Mouse (Mus musculus) kidney, embryonic 15.5 days (tissue): ENCODE measurements around the gene Morc3. TPM values are rescaled to one million over a fixed set of nuclear protein-coding genes. Genes with fewer than 3 reads are reported as not detected.
"Not testable (repeated sequence)": the region's sequence is repeated elsewhere in the genome, so short reads cannot be mapped to it uniquely, and the experiment has no call there.

Experiments
- ATAC-seq: fragments of 200-750 bp; cut with Nextera tagmentation; replicated peaks from 2 replicates; pipeline ENCODE4 v1.8.0; 2017; ENCODE audit warnings: moderate TSS enrichment; ENCODE audit not compliant: low FRiP score
- H3K27ac ChIP-seq: fragments of 300-500 bp; sonication (generic); 2 replicates; pipeline ENCODE4 v1.5.1; 2015; ENCODE audit warnings: mild to moderate bottlenecking, inconsistent platforms
- H3K27me3 ChIP-seq: fragments of 300-500 bp; sonication (generic); 2 replicates; pipeline ENCODE4 v1.6.1; 2015; ENCODE audit warnings: inconsistent platforms
- H3K36me3 ChIP-seq: fragments of 300-500 bp; sonication (generic); 2 replicates; pipeline ENCODE4 v1.6.1; 2015; ENCODE audit warnings: inconsistent platforms
- H3K4me1 ChIP-seq: fragments of 300-500 bp; sonication (generic); 2 replicates; pipeline ENCODE4 v1.6.1; 2015; ENCODE audit warnings: inconsistent platforms
- H3K4me2 ChIP-seq: fragments of 300-500 bp; sonication (generic); 2 replicates; pipeline ENCODE4 v1.6.1; 2015; ENCODE audit warnings: moderate library complexity, mild to moderate bottlenecking, inconsistent platforms
- H3K4me3 ChIP-seq: fragments of 300-500 bp; sonication (generic); replicated peaks from 2 replicates; pipeline ENCODE4 v1.5.1; 2015; ENCODE audit warnings: mild to moderate bottlenecking, inconsistent platforms
- H3K9ac ChIP-seq: fragments of 300-500 bp; sonication (generic); 2 replicates; pipeline ENCODE4 v1.6.1; 2015; ENCODE audit warnings: mild to moderate bottlenecking, inconsistent platforms
- H3K9me3 ChIP-seq: fragments of 300-500 bp; sonication (generic); replicated peaks from 2 replicates; pipeline ENCODE4 v1.6.1; 2016; ENCODE audit warnings: inconsistent platforms
- WGBS: fragments of 180-500 bp; shearing (Covaris S2); methylation state at CpG from one replicate; pipeline ENCODE4 v1.1.7; 2015; ENCODE audit warnings: mixed read lengths; 5-methylcytosine and 5-hydroxymethylcytosine counted together
- polyA plus RNA-seq: library from polyadenylated mRNA; unstranded; fragments of >200 nt; fragmentation: Nextera tagmentation; extraction: Ambion mirVana; gene quantifications from 2 replicates; pipeline ENCODE4 v1.2.1, GENCODE M21; 2015

Gene Morc3
- polyA plus RNA-seq, 1 experiment from 2014 or later: 33.1 TPM

DNA sequence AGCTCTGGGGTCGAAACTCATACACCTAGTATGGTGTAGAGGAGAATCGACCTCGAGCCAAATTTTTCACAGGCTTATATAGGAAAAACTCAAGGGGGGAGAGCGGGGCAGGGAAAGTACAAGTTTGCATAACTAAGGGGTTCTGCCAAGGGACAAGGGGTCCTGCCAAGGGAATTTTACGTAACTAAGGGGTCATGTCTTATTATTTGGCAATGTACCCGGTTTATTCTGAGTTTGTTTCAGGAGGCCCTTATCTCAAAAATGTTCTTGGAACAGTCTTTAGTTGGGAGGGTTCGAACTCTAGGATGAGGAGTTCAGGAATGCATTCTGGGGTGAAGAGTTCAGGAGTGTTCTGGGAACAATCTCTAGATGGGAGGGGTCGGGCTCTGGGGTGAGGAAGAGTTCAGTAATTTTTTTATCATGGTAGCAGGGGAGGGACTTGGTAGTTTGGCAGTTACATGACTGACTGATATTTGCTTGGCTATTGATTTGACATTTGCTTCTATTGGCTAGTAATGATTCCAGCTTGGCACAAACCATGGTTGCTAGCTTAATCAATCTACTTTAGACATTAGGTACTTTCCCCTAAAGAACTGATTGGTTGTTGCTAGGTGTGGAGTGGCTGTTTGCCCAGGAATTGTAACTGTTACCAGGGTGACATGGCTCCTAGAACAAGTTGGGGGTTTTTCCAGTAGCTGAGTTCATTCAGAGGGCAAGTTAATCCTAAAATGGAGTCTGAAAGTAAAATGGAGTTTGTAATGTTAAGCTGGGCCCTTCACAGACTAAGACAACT lies 9.3 kb upstream of the Morc3 start:
- not testable (repeated sequence) for H3K4me2 ChIP-seq, H3K9ac ChIP-seq, H3K36me3 ChIP-seq, H3K27me3 ChIP-seq, H3K4me3 ChIP-seq, ATAC-seq, H3K27ac ChIP-seq
- H3K4me1 ChIP-seq: peaks cover 17% of the 10 kb centered on the region
- peaks cover 14% of the 10 kb centered on the region; the same call in 1 of the 2 replicates for H3K9me3 ChIP-seq
- WGBS: 84% methylated on average over 5 of the region's 8 CpGs

DNA sequence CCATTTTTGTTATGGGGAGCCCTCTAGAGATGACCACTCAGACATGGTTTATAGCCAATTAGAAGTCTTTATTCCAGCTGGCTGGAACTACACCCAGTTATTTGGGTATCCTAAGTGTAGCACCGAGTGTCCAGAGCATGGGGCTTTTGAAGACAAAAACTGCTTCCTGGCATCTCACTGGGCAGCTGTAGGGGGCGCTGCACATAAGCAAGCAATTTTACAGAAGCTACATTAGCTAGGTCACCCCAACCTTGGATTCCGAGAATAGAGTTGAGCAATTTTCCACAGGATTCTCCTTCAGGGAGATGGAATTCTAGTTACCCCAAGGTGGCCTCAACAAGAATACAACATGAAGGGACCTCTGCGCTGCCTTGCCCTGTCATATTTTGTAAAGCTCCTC lies 7.1 kb upstream of the Morc3 start:
- no peak overlapping the region for H3K9ac ChIP-seq
- no peak overlapping the region for H3K27ac ChIP-seq
- no peaks in the 10 kb centered on the region for H3K27me3 ChIP-seq
- H3K4me3 ChIP-seq: no peak overlapping the region
- H3K4me2 ChIP-seq: no peak overlapping the region
- H3K9me3 ChIP-seq: peaks cover 14% of the 10 kb centered on the region; the same call in 1 of the 2 replicates
- no peaks in the 10 kb centered on the region for H3K36me3 ChIP-seq
- WGBS: 87% methylated on average over 4 of the region's 4 CpGs
- ATAC-seq: no peak
- H3K4me1 ChIP-seq: no peaks in the 10 kb centered on the region; the same call in 1 of the 2 replicates

DNA sequence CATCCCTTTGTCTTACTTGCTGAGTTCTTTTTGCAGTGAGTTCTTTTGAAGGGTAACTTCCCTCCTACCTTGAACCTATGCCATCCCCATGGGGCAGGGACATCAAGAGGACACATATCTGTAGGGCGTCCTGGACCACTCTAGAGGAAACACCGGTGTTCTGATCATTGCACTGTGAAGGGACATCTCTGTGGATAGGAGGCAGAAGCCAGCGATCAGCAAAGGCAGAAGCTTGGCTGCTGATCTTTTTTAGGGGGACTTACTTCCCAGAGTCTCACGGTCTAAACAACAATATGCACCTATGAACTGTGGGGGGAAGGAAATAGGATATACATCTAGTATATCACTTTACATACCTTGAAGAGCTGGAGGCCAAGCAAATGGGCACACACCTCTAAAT lies 6.5 kb upstream of the Morc3 start:
- Histone ChIP-seq H3K4me2 (no peak overlapping the region), H3K9ac (no peak overlapping the region)
- ATAC-seq: no peak

DNA sequence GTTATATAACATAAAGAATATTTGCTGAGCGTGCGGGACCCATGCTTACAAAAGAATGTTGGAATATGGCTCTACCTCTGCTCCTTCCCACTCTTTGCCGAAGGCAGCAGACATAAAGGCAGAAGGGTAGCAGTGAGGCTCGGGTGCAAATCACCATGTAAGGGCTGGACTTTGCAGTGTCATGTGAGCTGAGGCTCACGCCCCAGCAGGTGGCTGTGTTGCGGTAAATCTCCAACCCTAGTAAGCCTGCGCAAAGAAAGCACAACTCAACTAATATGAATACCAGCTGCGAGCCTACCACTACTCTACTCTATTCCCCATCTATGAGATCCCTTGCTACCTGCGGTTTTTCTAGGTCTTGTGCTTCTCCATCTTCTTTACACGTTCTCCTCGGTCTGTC lies 5.9 kb upstream of the Morc3 start:
- WGBS: 69% methylated on average over 11 of the region's 11 CpGs
- Histone ChIP-seq H3K4me1 (peaks cover 11% of the 10 kb centered on the region), H3K9me3 (peaks cover 14% of the 10 kb centered on the region; the same call in 1 of the 2 replicates), H3K4me3 (no peak overlapping the region), H3K27me3 (no peaks in the 10 kb centered on the region), H3K36me3 (no peaks in the 10 kb centered on the region), H3K9ac (no peak overlapping the region), H3K4me2 (no peak overlapping the region), H3K27ac (no peak overlapping the region)
- no peak for ATAC-seq

More for the DNA sequence above, 6.5 kb upstream of the Morc3 start:
- H3K27me3 ChIP-seq: no peaks in the 10 kb centered on the region
- H3K27ac ChIP-seq: no peak overlapping the region
- H3K4me3 ChIP-seq: no peak overlapping the region
- no peaks in the 10 kb centered on the region for H3K36me3 ChIP-seq
- H3K4me1 ChIP-seq: peaks cover 5% of the 10 kb centered on the region
- peaks cover 14% of the 10 kb centered on the region; the same call in 1 of the 2 replicates for H3K9me3 ChIP-seq
- WGBS: 89% methylated on average over 4 of the region's 4 CpGs

DNA sequence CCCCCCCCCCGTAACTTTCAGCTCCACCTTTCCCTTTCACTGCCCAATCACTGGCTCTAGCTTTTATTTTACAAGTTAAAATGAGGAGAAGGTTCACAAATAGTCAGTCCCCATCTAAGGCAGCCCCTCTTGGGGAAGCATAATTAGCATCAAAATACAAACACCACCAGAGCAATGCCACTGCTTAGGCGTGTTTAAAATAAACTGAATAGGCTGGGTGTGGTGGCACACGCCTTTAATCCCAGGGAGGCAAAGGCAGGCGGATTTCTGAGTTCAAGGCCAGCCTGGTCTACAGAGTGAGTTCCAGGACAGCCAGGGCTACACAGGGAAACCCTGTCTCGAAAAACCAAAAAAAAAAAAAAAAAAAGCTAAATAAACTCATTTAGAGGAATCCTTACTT lies 5.4 kb upstream of the Morc3 start:
- Histone ChIP-seq H3K4me1 (peaks cover 13% of the 10 kb centered on the region), H3K9me3 (peaks cover 14% of the 10 kb centered on the region; the same call in 1 of the 2 replicates)
- not testable (repeated sequence) for H3K36me3 ChIP-seq, H3K9ac ChIP-seq, H3K27ac ChIP-seq, ATAC-seq, H3K4me3 ChIP-seq, H3K4me2 ChIP-seq, H3K27me3 ChIP-seq
- 62% methylated on average over 5 of the region's 5 CpGs for WGBS

DNA sequence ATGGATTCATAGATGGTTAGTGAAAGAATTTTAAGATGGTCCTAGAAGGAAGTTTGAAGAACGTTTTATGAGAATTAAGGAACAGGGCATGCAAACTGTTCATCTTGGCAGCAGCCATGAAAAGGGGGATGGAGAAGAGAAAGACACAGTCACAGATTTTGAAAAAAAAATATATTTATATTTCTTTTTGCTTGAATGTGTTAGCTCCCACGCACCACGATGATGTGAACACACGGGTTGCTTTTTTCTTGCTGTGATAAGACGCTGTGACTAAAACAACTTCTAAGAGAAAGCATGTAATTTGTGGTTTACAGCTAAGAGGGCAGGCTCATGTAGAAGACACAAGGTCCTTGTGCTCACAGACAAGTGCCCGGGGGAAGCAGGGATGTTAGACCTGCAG lies 5.0 kb upstream of the Morc3 start:
- no peak overlapping the region for H3K4me3 ChIP-seq
- 82% methylated on average over 6 of the region's 6 CpGs for WGBS
- no peaks in the 10 kb centered on the region for H3K27me3 ChIP-seq
- H3K9ac ChIP-seq: no peak overlapping the region
- H3K4me2 ChIP-seq: no peak overlapping the region
- no peak for ATAC-seq
- peaks cover 14% of the 10 kb centered on the region; the same call in 1 of the 2 replicates for H3K9me3 ChIP-seq
- H3K4me1 ChIP-seq: peaks cover 17% of the 10 kb centered on the region
- H3K36me3 ChIP-seq: no peaks in the 10 kb centered on the region
- no peak overlapping the region for H3K27ac ChIP-seq

DNA sequence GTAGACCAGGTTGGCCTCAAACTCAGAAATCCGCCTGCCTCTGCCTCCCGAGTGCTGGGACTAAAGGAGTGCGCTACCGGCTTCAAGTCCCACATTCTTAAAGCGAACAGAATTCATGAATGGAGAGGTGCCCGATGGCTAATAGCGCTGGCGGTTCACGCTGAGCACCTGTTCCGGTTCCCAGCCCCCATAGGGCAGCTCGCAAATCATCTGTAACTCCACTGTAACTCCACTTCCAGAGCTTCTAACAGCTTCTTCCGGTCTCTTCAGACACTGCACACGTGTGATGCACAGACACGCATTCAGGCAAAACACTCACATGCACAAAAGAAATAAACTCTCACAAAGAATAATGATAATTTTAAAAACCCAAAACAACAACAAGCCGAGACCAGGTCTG lies 2.4 kb upstream of the Morc3 start:
- Histone ChIP-seq H3K9ac (no peak overlapping the region), H3K4me2 (no peak overlapping the region), H3K27me3 (no peaks in the 10 kb centered on the region), H3K9me3 (no peaks in the 10 kb centered on the region), H3K27ac (no peak overlapping the region), H3K36me3 (no peaks in the 10 kb centered on the region), H3K4me3 (no peak overlapping the region), H3K4me1 (peaks cover 34% of the 10 kb centered on the region)
- 86% methylated on average over 15 of the region's 15 CpGs for WGBS
- ATAC-seq: no peak

DNA sequence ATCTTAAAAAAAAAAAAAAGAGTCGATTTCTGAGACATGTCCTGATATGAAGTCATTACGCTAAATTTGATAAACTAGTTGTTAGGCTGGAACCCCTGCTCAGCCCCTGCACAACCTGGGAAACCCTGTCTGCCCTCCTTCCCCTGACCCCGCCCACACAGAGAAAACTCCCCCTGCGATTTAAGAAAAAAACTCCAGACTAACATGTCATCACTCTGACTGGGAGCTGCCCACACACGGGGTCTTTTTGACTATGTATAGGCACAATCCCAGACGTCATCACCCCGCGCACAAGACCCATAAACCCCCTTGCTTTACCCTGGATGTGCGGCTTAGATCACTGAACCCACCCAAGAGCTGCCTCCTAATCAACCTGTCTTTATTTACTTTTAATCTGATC lies 1.9 kb upstream of the Morc3 start:
- Histone ChIP-seq H3K27me3 (no peaks in the 10 kb centered on the region), H3K4me2 (peak overlapping the region; percentile 17; the same call in 1 of the 2 replicates), H3K4me3 (no peak overlapping the region), H3K9ac (no peak overlapping the region), H3K27ac (peak overlapping the region; percentile 84; the same call in 1 of the 2 replicates), H3K4me1 (peaks cover 36% of the 10 kb centered on the region), H3K36me3 (no peaks in the 10 kb centered on the region), H3K9me3 (no peaks in the 10 kb centered on the region)
- WGBS: 56% methylated on average over 9 of the region's 9 CpGs
- no peak for ATAC-seq

DNA sequence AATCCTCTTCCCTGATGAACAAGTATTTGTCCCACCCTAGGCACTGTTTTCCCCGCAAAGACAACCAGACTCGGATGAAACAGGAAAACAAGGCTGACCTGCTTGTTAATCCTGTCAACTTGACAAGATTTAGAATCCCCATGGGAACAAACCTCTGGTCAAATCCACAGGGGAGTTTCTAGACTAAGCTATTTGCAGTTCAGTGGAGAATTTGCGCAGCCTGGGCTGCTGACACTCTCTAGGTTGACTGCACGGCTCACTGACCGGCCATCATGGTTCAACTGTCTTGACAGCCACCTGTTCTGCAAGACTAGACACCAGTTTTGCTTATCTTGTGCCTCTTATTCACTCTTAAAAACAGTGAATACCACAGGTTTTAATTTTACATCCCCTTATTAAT lies 1.0 kb upstream of the Morc3 start:
- ATAC-seq: peak; percentile 49; the same call in 1 of the 2 replicates
- no peak overlapping the region for H3K9ac ChIP-seq
- H3K4me3 ChIP-seq: no peak overlapping the region
- H3K4me1 ChIP-seq: peaks cover 39% of the 10 kb centered on the region
- no peaks in the 10 kb centered on the region for H3K36me3 ChIP-seq
- H3K27ac ChIP-seq: peak overlapping the region; percentile 84
- no peaks in the 10 kb centered on the region for H3K27me3 ChIP-seq
- no peaks in the 10 kb centered on the region for H3K9me3 ChIP-seq
- peak overlapping the region; percentile 17 for H3K4me2 ChIP-seq
- WGBS: 13% methylated on average over 5 of the region's 5 CpGs

DNA sequence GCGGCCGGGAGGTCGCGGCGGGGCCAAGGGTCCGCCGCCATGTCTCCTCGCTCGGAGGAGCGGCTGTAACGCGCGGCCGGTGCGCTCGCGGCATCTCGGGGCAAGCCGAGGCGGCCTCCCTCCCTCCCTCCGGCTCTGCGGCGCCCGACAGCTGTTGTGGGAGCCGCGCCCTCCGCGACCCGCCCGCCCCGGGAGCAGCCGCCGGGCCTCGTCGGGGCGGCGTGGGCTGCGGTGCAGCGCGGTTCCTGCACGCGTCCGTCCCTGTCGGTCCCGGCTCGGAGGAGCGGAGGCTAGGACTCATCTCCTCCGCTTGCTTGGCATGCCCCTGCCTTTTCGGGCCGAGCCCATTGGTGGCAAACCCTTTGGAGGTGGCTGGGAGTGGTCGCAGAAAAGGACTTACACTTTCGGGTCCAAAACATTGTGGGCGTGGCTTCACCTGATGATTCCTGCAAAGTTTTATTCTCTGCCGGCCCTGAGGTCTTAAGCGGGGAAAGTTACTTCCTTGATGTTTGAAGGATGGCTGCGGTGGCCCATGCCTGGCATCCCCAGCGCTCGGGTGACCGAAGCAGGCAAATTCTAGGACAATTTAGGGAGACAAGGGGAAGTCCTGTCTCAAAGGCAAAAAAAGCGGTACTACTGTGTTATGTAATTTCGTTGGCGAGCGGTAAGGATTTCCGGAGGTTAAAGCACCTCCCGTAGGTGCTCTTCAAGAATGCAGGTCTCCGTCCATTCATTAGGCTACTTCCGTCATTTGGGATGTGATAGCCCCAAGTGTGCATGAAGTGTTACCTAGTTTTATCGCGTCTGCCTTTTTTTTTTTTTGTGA lies 743 bp downstream of the Morc3 start:
- peak overlapping the region; percentile 80 for H3K4me3 ChIP-seq
- peaks cover 39% of the 10 kb centered on the region for H3K4me1 ChIP-seq
- peak overlapping the region; percentile 96 for H3K27ac ChIP-seq
- H3K27me3 ChIP-seq: no peaks in the 10 kb centered on the region
- H3K4me2 ChIP-seq: peak overlapping the region; percentile 70
- no peak; the same call in 1 of the 2 replicates for ATAC-seq
- H3K9me3 ChIP-seq: no peaks in the 10 kb centered on the region
- H3K9ac ChIP-seq: peak overlapping the region; percentile 95
- 1% methylated on average over 69 of the region's 69 CpGs for WGBS
- H3K36me3 ChIP-seq: no peaks in the 10 kb centered on the region

DNA sequence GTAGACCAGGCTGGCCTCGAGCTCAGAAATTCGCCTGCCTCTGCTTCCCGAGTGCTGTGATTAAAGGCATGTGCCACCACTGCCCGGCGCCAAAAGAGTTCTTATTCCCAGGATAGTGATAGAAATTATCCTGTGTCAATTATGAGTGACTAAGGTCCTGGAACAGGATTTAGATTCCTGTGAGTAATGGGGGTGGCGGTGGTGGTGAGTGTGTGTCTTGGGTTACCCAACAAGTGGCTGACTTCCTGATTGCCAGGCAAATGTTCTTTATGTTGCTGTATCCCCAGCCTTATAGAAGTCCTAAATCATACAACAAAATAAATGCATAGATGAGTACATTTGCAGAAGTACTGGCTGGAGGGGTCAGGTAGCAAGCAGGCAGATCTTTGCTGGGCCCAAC lies 1.6 kb downstream of the Morc3 start:
- Histone ChIP-seq H3K9me3 (no peaks in the 10 kb centered on the region), H3K27ac (no peak overlapping the region), H3K4me1 (peaks cover 39% of the 10 kb centered on the region), H3K27me3 (no peaks in the 10 kb centered on the region), H3K9ac (no peak overlapping the region), H3K36me3 (no peaks in the 10 kb centered on the region), H3K4me2 (peak overlapping the region; percentile 70), H3K4me3 (peak overlapping the region; percentile 80)
- ATAC-seq: no peak
- 95% methylated on average over 6 of the region's 6 CpGs for WGBS

DNA sequence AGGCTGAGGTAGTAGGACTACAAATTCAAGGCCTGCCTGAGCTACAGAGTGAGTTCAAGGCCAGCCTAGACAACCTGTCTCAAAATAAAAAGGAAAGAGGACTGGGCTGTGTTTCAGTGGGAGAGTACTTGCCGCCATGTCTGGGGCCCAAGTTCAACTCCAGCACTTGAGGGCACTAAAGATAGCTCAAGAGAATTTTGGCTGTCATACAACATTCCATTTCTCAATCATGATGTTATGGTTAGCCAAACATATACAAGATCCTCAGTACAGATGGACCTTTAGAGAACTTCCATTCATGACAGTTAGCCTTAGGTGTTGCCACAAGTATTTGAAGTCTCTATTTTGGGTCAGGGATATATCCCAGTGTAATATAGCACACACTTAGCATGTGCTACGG lies 2.2 kb downstream of the Morc3 start:
- no peak overlapping the region for H3K27ac ChIP-seq
- peaks cover 39% of the 10 kb centered on the region for H3K4me1 ChIP-seq
- no peak overlapping the region for H3K4me3 ChIP-seq
- H3K36me3 ChIP-seq: no peaks in the 10 kb centered on the region
- WGBS: 90% methylated on average over 2 of the region's 2 CpGs
- no peaks in the 10 kb centered on the region for H3K27me3 ChIP-seq
- peak overlapping the region; percentile 70; the same call in 1 of the 2 replicates for H3K4me2 ChIP-seq
- no peaks in the 10 kb centered on the region for H3K9me3 ChIP-seq
- no peak overlapping the region for H3K9ac ChIP-seq
- no peak for ATAC-seq
